Comparison of ENCODE assay signal across 20 mouse cellular contexts in genomic region chr17:3129791-3130190, GRCm38 (mm10).
"Had no signal": no experiment of that assay in that cellular context is flagged by ENCODE, and none has a peak within 500 bp of the region (broad histone marks: within the 10 kb centered on the region; RNA-seq: fewer than 3 reads in every experiment).

No protein-coding gene starts in this region.

- ATAC-seq: liver, postnatal 0 days; midbrain, embryonic 16.5 days had no signal

- H3K4me2 ChIP-seq: lung, embryonic 15.5 days; midbrain, embryonic 12.5 days; neural tube, embryonic 13.5 days; neural tube, embryonic 15.5 days had no signal

- H3K9me3 ChIP-seq: lung, embryonic 15.5 days; midbrain, embryonic 10.5 days; midbrain, embryonic 12.5 days; neural tube, embryonic 13.5 days; neural tube, embryonic 15.5 days had no signal

- H3K9ac ChIP-seq: liver, postnatal 0 days; lung, embryonic 15.5 days; midbrain, embryonic 12.5 days; neural tube, embryonic 13.5 days; neural tube, embryonic 15.5 days had no signal

- H3K27ac ChIP-seq: lung, embryonic 15.5 days; midbrain, embryonic 10.5 days; midbrain, embryonic 12.5 days; neural tube, embryonic 13.5 days; neural tube, embryonic 15.5 days had no signal

- H3K27me3 ChIP-seq: lung, embryonic 15.5 days; midbrain, embryonic 12.5 days; neural tube, embryonic 13.5 days; neural tube, embryonic 15.5 days had no signal

- H3K4me3 ChIP-seq: lung, embryonic 15.5 days; midbrain, embryonic 10.5 days; midbrain, embryonic 12.5 days; myocyte; neural tube, embryonic 13.5 days; neural tube, embryonic 15.5 days had no signal

- DNase-seq: liver, postnatal 0 days; lung, adult 2 months; lung, postnatal 10 days; lung, postnatal 4 days; midbrain, embryonic 14.5 days; retina, postnatal 1 day; right cerebral cortex, adult 18-20 months; right cerebral cortex, postnatal 25 days; right cerebral cortex, postnatal 4 days; spleen, adult 18-20 months; thymus, adult 18-20 months; thymus, postnatal 14 days; thymus, postnatal 36 days had no signal

- H3K4me1 ChIP-seq: lung, embryonic 15.5 days; midbrain, embryonic 10.5 days; midbrain, embryonic 12.5 days; neural tube, embryonic 13.5 days had no signal
